Mouse (Mus musculus) midbrain, embryonic 11.5 days (tissue): Measurements from ENCODE around the gene Slc8a2. TPM values are rescaled to one million over a fixed set of nuclear protein-coding genes. Genes with fewer than 3 reads are reported as not detected.
A peak's percentile ranks its signal among the peaks of the same experiment; 100 is the strongest.

Experiments
- ATAC-seq: fragments of 200-750 bp; cut with Nextera tagmentation; 2 replicates; pipeline ENCODE4 v1.8.0; 2017; ENCODE audit warnings: moderate TSS enrichment, moderate library complexity; ENCODE audit not compliant: low FRiP score
- DNase-seq: peaks from one replicate; pipeline ENCODE4 v3.0.0; 2015; ENCODE audit warnings: low spot score; ENCODE audit errors: missing footprints
- H3K27ac ChIP-seq: fragments of 300-500 bp; sonication (generic); 2 replicates; pipeline ENCODE4 v1.5.1; 2014; ENCODE audit warnings: low read depth, low read length
- H3K27me3 ChIP-seq: fragments of 300-500 bp; sonication (generic); 2 replicates; pipeline ENCODE4 v1.6.1; 2014; ENCODE audit warnings: mild to moderate bottlenecking, low read length, moderate library complexity, mixed read lengths; ENCODE audit not compliant: control insufficient read depth, insufficient read depth
- H3K36me3 ChIP-seq: fragments of 300-500 bp; sonication (generic); 2 replicates; pipeline ENCODE4 v1.6.1; 2014; ENCODE audit warnings: mild to moderate bottlenecking, low read length, moderate library complexity, mixed read lengths; ENCODE audit not compliant: control insufficient read depth, insufficient read depth
- H3K4me1 ChIP-seq: fragments of 300-500 bp; sonication (generic); 2 replicates; pipeline ENCODE4 v1.6.1; 2014; ENCODE audit warnings: low read length; ENCODE audit not compliant: control insufficient read depth, insufficient read depth
- H3K4me2 ChIP-seq: fragments of 300-500 bp; sonication (generic); 2 replicates; pipeline ENCODE4 v1.6.1; 2014; ENCODE audit warnings: mild to moderate bottlenecking, moderate library complexity
- H3K4me3 ChIP-seq: fragments of 300-500 bp; sonication (generic); 2 replicates; pipeline ENCODE4 v1.5.1; 2014; ENCODE audit warnings: low read depth, low read length
- H3K9ac ChIP-seq: fragments of 300-500 bp; sonication (generic); 2 replicates; pipeline ENCODE4 v1.6.1; 2014; ENCODE audit warnings: low read length
- H3K9me3 ChIP-seq: fragments of 300-500 bp; sonication (generic); 2 replicates; pipeline ENCODE4 v1.6.1; 2016; ENCODE audit warnings: low read length; ENCODE audit not compliant: control insufficient read depth
- WGBS: fragments of 180-500 bp; shearing (Covaris S2); extraction: QIAGEN DNeasy Blood & Tissue Kit; methylation state at CpG from one replicate; pipeline ENCODE4 v1.1.7; 2014; 5-methylcytosine and 5-hydroxymethylcytosine counted together
- polyA plus RNA-seq: library from polyadenylated mRNA; unstranded; fragments of >200 nt; fragmentation: Nextera tagmentation; extraction: Ambion mirVana; gene quantifications from 2 replicates; pipeline ENCODE4 v1.2.1, GENCODE M21; 2014

Slc8a2 gene
- polyA plus RNA-seq, 1 experiment from 2014 or later: 0.27 TPM

DNA sequence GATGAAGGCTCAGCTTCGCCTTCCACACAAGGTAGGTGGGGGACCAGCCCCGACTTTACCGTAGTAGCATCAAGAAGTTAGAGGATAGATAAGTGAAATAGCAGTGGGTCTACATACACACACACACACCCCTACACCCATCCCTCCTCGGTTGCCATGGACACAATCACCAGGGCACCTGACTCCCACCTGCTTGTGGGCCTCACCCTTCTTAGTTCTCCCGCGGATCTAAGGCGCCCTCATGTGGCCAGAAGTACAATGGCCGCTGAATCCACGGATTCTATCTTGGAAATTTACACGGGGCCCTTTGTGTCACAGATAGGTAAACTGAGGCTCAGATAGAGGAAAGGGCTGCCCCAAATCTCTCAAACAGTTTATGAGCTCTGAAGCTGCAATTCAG, 23.9 kb downstream of the Slc8a2 start:
- H3K9me3 ChIP-seq: no peaks in the 10 kb centered on the region

DNA sequence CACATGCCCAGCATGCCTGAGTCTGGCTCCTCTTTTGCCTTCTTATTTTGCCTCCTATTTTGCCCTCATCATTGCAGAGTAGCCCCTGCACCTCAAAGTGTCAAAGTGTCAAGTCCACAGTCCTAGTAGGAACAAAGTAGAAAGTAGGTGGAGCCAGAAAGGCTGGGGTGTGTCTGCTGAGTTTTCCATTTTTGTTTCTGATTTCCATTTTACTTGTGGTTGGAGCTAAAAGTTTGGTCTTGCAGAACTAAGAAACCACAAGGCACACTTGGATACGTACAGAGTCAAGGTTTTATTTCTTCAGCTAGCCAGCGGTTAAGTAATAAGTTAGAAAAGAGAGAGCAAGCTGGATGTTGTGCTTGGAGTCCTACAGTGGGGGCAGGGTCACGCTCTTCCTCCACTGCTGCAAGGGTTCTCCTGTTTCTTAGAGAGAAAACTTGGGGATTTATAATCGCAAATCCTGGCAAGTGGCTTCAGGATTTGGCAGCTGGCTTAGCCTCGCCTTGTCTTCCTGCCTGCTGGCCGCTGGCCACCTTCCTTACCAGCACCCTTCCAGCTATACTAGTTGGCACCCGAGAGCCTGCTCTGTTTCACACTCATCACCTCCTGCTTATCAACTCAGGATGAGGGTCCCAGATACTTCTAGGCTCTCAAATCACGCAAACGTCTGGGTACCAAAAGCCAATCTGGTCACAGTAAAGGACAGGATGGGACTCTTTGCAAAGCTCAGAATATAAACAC, 25.7 kb downstream of the Slc8a2 start:
- 77% methylated on average over 9 of the region's 9 CpGs for WGBS

More for the DNA sequence above, 23.9 kb downstream of the Slc8a2 start:
- H3K4me3 ChIP-seq: no peak overlapping the region
- H3K4me1 ChIP-seq: peaks cover under 1% of the 10 kb centered on the region; the same call in 1 of the 2 replicates
- WGBS: 21% methylated on average over 10 of the region's 10 CpGs
- H3K36me3 ChIP-seq: no peaks in the 10 kb centered on the region
- H3K27me3 ChIP-seq: peaks cover 6% of the 10 kb centered on the region
- H3K9ac ChIP-seq: no peak overlapping the region
- no peak overlapping the region for H3K27ac ChIP-seq
- ATAC-seq (peak; percentile 86), DNase-seq (peak; percentile 96)
- no peak overlapping the region for H3K4me2 ChIP-seq

DNA sequence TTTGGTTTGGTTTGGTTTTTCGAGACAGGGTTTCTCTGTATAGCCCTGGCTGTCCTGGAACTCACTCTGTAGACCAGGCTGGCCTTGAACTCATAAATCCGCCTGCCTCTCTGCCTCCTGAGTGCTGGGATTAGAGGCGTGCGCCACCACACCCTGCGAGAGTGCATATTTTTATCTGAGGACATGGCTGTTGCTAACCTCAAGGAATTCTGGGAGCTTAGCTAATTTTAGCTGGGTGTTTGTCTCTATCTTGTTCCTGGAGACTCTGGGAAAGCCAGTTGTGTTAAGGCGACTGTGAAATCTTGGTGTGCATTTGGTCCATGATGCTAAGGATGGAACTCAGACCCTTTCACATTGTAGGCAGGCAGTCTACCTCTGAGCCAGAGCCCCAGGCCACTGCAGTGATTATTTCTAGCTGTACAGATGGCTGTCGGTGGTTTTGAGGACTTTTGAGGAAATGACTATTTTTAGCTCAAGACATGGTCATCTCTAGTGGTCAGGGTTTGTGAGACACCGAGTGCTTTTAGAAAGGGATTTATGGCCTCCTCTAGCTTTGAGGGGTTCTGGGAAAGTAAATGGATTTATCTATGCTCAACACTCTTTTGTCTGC, 26.6 kb downstream of the Slc8a2 start:
- peaks cover 3% of the 10 kb centered on the region; the same call in 1 of the 2 replicates for H3K4me1 ChIP-seq
- no peak for DNase-seq
- WGBS: 86% methylated on average over 8 of the region's 8 CpGs

More for the DNA sequence above, 25.7 kb downstream of the Slc8a2 start:
- H3K27me3 ChIP-seq: peaks cover 16% of the 10 kb centered on the region
- DNase-seq (no peak), ATAC-seq (no peak)
- H3K4me3 ChIP-seq: no peak overlapping the region
- H3K27ac ChIP-seq: no peak overlapping the region
- no peaks in the 10 kb centered on the region for H3K36me3 ChIP-seq
- H3K4me2 ChIP-seq: no peak overlapping the region
- no peak overlapping the region for H3K9ac ChIP-seq
- no peaks in the 10 kb centered on the region for H3K9me3 ChIP-seq
- peaks cover 3% of the 10 kb centered on the region; the same call in 1 of the 2 replicates for H3K4me1 ChIP-seq

DNA sequence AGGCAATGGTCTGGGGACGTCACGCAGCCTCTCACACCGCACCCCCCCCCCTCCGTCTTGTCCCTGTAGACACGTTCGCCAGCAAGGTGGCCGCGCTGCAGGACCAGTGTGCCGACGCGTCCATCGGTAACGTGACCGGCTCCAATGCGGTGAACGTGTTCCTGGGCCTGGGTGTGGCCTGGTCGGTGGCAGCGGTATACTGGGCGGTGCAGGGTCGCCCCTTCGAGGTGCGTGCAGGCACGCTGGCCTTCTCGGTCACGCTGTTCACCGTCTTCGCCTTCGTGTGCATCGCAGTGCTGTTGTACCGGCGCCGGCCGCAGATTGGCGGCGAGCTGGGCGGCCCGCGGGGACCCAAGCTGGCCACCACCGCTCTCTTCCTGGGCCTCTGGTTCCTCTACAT, 29.1 kb downstream of the Slc8a2 start:
- no peak for DNase-seq
- H3K9ac ChIP-seq: no peak overlapping the region

More for the DNA sequence above, 26.6 kb downstream of the Slc8a2 start:
- H3K9me3 ChIP-seq: no peaks in the 10 kb centered on the region
- no peaks in the 10 kb centered on the region for H3K36me3 ChIP-seq
- ATAC-seq: no peak
- H3K9ac ChIP-seq: no peak overlapping the region
- no peak overlapping the region for H3K4me3 ChIP-seq
- no peak overlapping the region for H3K27ac ChIP-seq
- H3K27me3 ChIP-seq: peaks cover 16% of the 10 kb centered on the region
- no peak overlapping the region for H3K4me2 ChIP-seq

DNA sequence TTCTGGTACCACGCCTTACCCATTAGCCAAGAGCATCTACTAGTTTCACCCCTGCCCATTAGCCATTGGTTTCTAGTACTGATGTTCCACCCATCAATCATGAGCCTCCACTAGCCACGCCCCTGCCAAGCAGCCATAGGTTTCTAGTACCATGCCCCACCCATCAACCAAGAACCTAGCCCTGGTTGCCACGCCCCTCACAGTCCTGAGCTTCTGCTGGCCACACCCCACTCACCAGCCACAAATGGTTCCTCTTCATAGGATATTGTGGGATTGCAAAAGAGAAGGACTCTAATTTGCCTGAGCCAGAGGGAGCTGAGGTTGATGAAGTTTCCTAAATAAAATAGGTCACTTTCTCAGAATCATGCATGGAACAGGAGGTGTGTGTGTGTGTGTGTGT, 31.1 kb downstream of the Slc8a2 start:
- no peaks in the 10 kb centered on the region for H3K36me3 ChIP-seq
- no peak overlapping the region for H3K27ac ChIP-seq
- H3K9me3 ChIP-seq: no peaks in the 10 kb centered on the region
- peaks cover 3% of the 10 kb centered on the region; the same call in 1 of the 2 replicates for H3K4me1 ChIP-seq
- ATAC-seq (no peak), DNase-seq (no peak)
- WGBS: 65% methylated on average over 3 of the region's 3 CpGs
- H3K4me2 ChIP-seq: no peak overlapping the region
- H3K4me3 ChIP-seq: no peak overlapping the region
- peaks cover 16% of the 10 kb centered on the region for H3K27me3 ChIP-seq
- no peak overlapping the region for H3K9ac ChIP-seq

More for the DNA sequence above, 29.1 kb downstream of the Slc8a2 start:
- no peaks in the 10 kb centered on the region for H3K9me3 ChIP-seq
- H3K4me2 ChIP-seq: peak overlapping the region; percentile 33; the same call in 1 of the 2 replicates
- ATAC-seq: peak; percentile 42; the same call in 1 of the 2 replicates
- WGBS: 11% methylated on average over 39 of the region's 39 CpGs
- H3K27me3 ChIP-seq: peaks cover 16% of the 10 kb centered on the region
- H3K27ac ChIP-seq: no peak overlapping the region
- peaks cover 3% of the 10 kb centered on the region; the same call in 1 of the 2 replicates for H3K4me1 ChIP-seq
- H3K4me3 ChIP-seq: no peak overlapping the region
- H3K36me3 ChIP-seq: no peaks in the 10 kb centered on the region

DNA sequence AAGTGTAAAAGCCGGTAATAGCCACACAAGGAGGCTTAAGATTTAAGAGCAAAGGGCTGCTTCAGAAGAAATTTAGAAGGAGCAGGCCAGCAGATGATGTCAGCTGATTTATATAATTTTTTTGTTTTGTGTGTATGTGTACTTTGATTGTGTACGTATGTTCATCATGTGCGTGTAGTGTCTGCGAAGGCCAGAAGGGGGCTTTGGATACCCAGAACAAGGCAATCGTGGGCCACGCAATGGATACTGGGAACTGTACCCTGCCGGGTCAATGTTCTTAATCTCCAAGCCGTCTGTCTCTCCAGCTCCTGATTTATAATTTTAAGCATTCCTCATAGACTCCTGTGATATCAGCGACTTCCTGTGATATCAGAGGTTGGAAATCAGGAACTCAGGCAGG, 31.7 kb downstream of the Slc8a2 start:
- H3K27ac ChIP-seq: no peak overlapping the region
- no peak overlapping the region for H3K9ac ChIP-seq
- WGBS: 89% methylated on average over 9 of the region's 9 CpGs
- H3K4me1 ChIP-seq: peaks cover 3% of the 10 kb centered on the region; the same call in 1 of the 2 replicates
- no peaks in the 10 kb centered on the region for H3K36me3 ChIP-seq
- no peak overlapping the region for H3K4me3 ChIP-seq
- H3K27me3 ChIP-seq: peaks cover 16% of the 10 kb centered on the region
- H3K9me3 ChIP-seq: no peaks in the 10 kb centered on the region
- ATAC-seq: no peak
- no peak overlapping the region for H3K4me2 ChIP-seq
- no peak for DNase-seq

DNA sequence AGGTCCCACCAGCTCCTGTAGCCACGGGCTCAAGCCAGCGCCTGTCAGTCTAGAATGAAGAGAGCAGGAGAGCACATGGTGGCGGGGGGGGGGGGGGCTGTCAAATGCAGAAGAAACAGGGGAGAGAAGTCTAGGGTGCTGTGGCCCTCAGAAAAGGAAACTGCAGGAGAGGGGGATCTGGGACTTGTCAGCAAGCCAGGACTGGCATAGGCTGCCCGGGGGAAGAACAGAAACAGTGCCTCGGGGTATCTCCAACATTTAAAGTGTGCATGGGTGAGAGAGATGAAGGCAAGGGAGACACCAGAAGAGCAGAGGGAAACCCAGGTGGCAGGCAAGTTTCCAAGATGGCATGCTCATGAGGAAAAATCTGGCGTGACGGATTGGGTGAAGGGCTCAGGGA, 32.4 kb downstream of the Slc8a2 start:
- no peak for DNase-seq
- Histone ChIP-seq H3K27ac (no peak overlapping the region), H3K9me3 (no peaks in the 10 kb centered on the region), H3K4me2 (no peak overlapping the region), H3K9ac (no peak overlapping the region), H3K4me3 (no peak overlapping the region), H3K4me1 (peaks cover 3% of the 10 kb centered on the region; the same call in 1 of the 2 replicates), H3K27me3 (peaks cover 16% of the 10 kb centered on the region), H3K36me3 (no peaks in the 10 kb centered on the region)
- no peak for ATAC-seq
- WGBS: 82% methylated on average over 6 of the region's 7 CpGs

DNA sequence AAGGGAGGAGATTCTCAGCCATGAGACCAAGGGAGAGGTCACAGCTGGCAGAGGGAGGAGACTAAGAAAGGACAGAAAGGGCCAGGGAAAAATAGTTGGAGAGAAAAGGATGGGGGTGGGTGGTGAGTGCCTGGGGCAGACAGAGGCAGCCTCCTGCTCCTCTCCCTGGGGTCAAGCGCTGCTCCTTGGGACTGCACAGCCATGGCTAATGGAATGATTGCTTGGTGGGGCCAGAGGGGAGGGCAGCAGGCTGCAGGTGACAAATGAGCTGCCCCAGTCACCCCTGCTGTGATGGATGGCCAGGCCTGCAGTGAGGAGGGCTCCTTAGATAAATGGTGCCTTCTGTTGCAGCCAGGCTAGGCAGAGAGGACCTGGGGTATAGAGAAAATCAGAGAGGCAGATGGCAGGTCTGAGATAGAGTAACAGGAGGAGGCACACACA, 42.5 kb downstream of the Slc8a2 start:
- Histone ChIP-seq H3K4me1 (peaks cover 15% of the 10 kb centered on the region), H3K4me3 (no peak overlapping the region), H3K9ac (0 out of 2 replicates have a peak overlapping the region, but pooled peaks have one; percentile 44), H3K27ac (peak overlapping the region; percentile 57; the same call in 1 of the 2 replicates), H3K9me3 (no peaks in the 10 kb centered on the region; the same call in 1 of the 2 replicates), H3K27me3 (no peaks in the 10 kb centered on the region), H3K36me3 (no peaks in the 10 kb centered on the region), H3K4me2 (no peak overlapping the region)
- peak; percentile 29; the same call in 1 of the 2 replicates for ATAC-seq
- WGBS: 0% methylated on average over 1 of the region's 1 CpGs
- DNase-seq: no peak
